Mouse (Mus musculus) forebrain, postnatal 0 days (tissue): Measurements from ENCODE around the gene Wdr20. TPM values are rescaled to one million over a fixed set of nuclear protein-coding genes. Genes with fewer than 3 reads are reported as not detected.
"Not testable (repeated sequence)": the region's sequence is repeated elsewhere in the genome, so short reads cannot be mapped to it uniquely, and the experiment has no call there.

Source experiments
- ATAC-seq: fragments of 200-750 bp; cut with Nextera tagmentation; 2 replicates; pipeline ENCODE4 v1.8.0; 2017; ENCODE audit warnings: mild to moderate bottlenecking, moderate library complexity
- DNase-seq: peaks from one replicate; pipeline ENCODE4 v3.0.0-alpha.2; 2015
- H3K27ac ChIP-seq: fragments of 300-500 bp; sonication (generic); 2 replicates; pipeline ENCODE4 v1.5.1; 2014; ENCODE audit warnings: low read depth, mild to moderate bottlenecking, antibody characterized with exemption, low read length, moderate library complexity, mixed read lengths
- H3K27me3 ChIP-seq: fragments of 300-500 bp; sonication (generic); 2 replicates; pipeline ENCODE4 v1.6.1; 2014; ENCODE audit warnings: mild to moderate bottlenecking, low read length, mixed read lengths; ENCODE audit not compliant: insufficient read depth
- H3K36me3 ChIP-seq: fragments of 300-500 bp; sonication (generic); 2 replicates; pipeline ENCODE4 v1.6.1; 2014; ENCODE audit warnings: mild to moderate bottlenecking, moderate library complexity; ENCODE audit not compliant: insufficient read depth
- H3K4me1 ChIP-seq: fragments of 300-500 bp; sonication (generic); 2 replicates; pipeline ENCODE4 v1.6.1; 2014; ENCODE audit warnings: antibody characterized with exemption; ENCODE audit not compliant: insufficient read depth
- H3K4me2 ChIP-seq: fragments of 300-500 bp; sonication (generic); 2 replicates; pipeline ENCODE4 v1.6.1; 2014; ENCODE audit warnings: low read depth, mild to moderate bottlenecking, moderate library complexity
- H3K4me3 ChIP-seq: fragments of 300-500 bp; sonication (generic); 2 replicates; pipeline ENCODE4 v1.5.1; 2014; ENCODE audit warnings: low read depth, low read length, mixed read lengths
- H3K9ac ChIP-seq: fragments of 300-500 bp; sonication (generic); 2 replicates; pipeline ENCODE4 v1.6.1; 2014; ENCODE audit warnings: mild to moderate bottlenecking
- H3K9me3 ChIP-seq: fragments of 300-500 bp; sonication (generic); 2 replicates; pipeline ENCODE4 v1.6.1; 2016; ENCODE audit warnings: low read length
- CTCF ChIP-seq: sonication (generic); IDR thresholded peaks from 2 replicates; pipeline ENCODE4 v1.5.1; 2016; ENCODE audit warnings: antibody characterized with exemption, control low read depth, low read depth
- WGBS: fragments of 180-500 bp; shearing (Covaris S2); extraction: QIAGEN DNeasy Blood & Tissue Kit; methylation state at CpG from one replicate; pipeline ENCODE4 v1.1.7; 2014; 5-methylcytosine and 5-hydroxymethylcytosine counted together
- polyA plus RNA-seq: library from polyadenylated mRNA; unstranded; fragments of >200 nt; fragmentation: Nextera tagmentation; extraction: Ambion mirVana; gene quantifications from 2 replicates; pipeline ENCODE4 v1.2.1, GENCODE M21; 2015
- total RNA-seq: library from RNA; depleted of rRNA; stranded (reverse); fragments of >200 nt; gene quantifications from 2 replicates; pipeline ENCODE4 v1.2.3, GENCODE M21; 2014

Gene Wdr20
- total and polyA plus RNA-seq, 2 experiments from 2014 or later: 17.0 to 40.3 TPM

GRCm38 (mm10) chr12:110702556-110702955 is 35.2 kb upstream of the Wdr20 start, which contains the start of gene Hsp90aa1:
Hsp90aa1 (minus strand) TSS chr12:110702728.
- H3K4me2 ChIP-seq: no peak within 1 kb of the TSS
- no peaks in the 10 kb centered on the region for H3K36me3 ChIP-seq
- no peak for DNase-seq

GRCm38 (mm10) chr12:110703008-110703471 is 34.7 kb upstream of the Wdr20 start:
- Histone ChIP-seq H3K27me3 (no peaks in the 10 kb centered on the region; the same call in 1 of the 2 replicates), H3K4me1 (peaks cover 4% of the 10 kb centered on the region; the same call in 1 of the 2 replicates), H3K27ac (no peak overlapping the region), H3K4me3 (no peak overlapping the region), H3K4me2 (no peak overlapping the region), H3K9me3 (no peaks in the 10 kb centered on the region), H3K36me3 (no peaks in the 10 kb centered on the region), H3K9ac (no peak overlapping the region)
- DNase-seq (peak; percentile 88), ATAC-seq (peak; percentile 85)
- WGBS: 38% methylated on average over 8 of the region's 8 CpGs
- peak; percentile 94 for TF ChIP-seq CTCF

More at GRCm38 (mm10) chr12:110702556-110702955, 35.2 kb upstream of the Wdr20 start, which contains the start of gene Hsp90aa1:
- Histone ChIP-seq H3K27ac (no peak within 1 kb of the TSS), H3K4me1 (peaks cover 4% of the 10 kb centered on the region; the same call in 1 of the 2 replicates), H3K4me3 (no peak within 1 kb of the TSS), H3K9ac (no peak within 1 kb of the TSS), H3K27me3 (no peaks in the 10 kb centered on the region; the same call in 1 of the 2 replicates), H3K9me3 (no peaks in the 10 kb centered on the region)
- no peak for TF ChIP-seq CTCF
- WGBS: 45% methylated on average over 4 of the region's 4 CpGs
- no peak for ATAC-seq

GRCm38 (mm10) chr12:110703682-110704081 is 34.1 kb upstream of the Wdr20 start:
- WGBS: 72% methylated on average over 7 of the region's 7 CpGs
- Histone ChIP-seq H3K4me1 (peaks cover 4% of the 10 kb centered on the region; the same call in 1 of the 2 replicates), H3K4me2 (no peak overlapping the region), H3K9ac (no peak overlapping the region), H3K36me3 (no peaks in the 10 kb centered on the region), H3K4me3 (no peak overlapping the region), H3K9me3 (no peaks in the 10 kb centered on the region), H3K27me3 (no peaks in the 10 kb centered on the region; the same call in 1 of the 2 replicates), H3K27ac (no peak overlapping the region)
- DNase-seq: no peak
- ATAC-seq: no peak
- TF ChIP-seq CTCF: no peak

GRCm38 (mm10) chr12:110705419-110705818 is 32.3 kb upstream of the Wdr20 start:
- not testable (repeated sequence) for H3K4me2 ChIP-seq, H3K36me3 ChIP-seq, ATAC-seq, H3K9me3 ChIP-seq, H3K9ac ChIP-seq, DNase-seq, H3K4me1 ChIP-seq, H3K4me3 ChIP-seq, H3K27ac ChIP-seq, H3K27me3 ChIP-seq
- 82% methylated on average over 4 of the region's 4 CpGs for WGBS

GRCm38 (mm10) chr12:110706337-110707231 is 31.2 kb upstream of the Wdr20 start:
- H3K27ac ChIP-seq: no peak overlapping the region
- H3K27me3 ChIP-seq: no peaks in the 10 kb centered on the region
- H3K9ac ChIP-seq: peak overlapping the region; percentile 23; the same call in 1 of the 2 replicates
- WGBS: 1% methylated on average over 27 of the region's 27 CpGs
- H3K4me2 ChIP-seq: peak overlapping the region; percentile 56
- TF ChIP-seq CTCF: no peak; the same call in 1 of the 2 replicates
- H3K4me1 ChIP-seq: peaks cover 4% of the 10 kb centered on the region; the same call in 1 of the 2 replicates
- H3K4me3 ChIP-seq: peak overlapping the region; percentile 23
- no peaks in the 10 kb centered on the region for H3K9me3 ChIP-seq
- H3K36me3 ChIP-seq: no peaks in the 10 kb centered on the region
- DNase-seq (peak; percentile 52), ATAC-seq (peak; percentile 65)

- TF ChIP-seq CTCF: no peak
- peaks cover 4% of the 10 kb centered on the region; the same call in 1 of the 2 replicates for H3K4me1 ChIP-seq
- no peak for ATAC-seq
- no peaks in the 10 kb centered on the region for H3K27me3 ChIP-seq
- no peak overlapping the region for H3K4me2 ChIP-seq
- no peak overlapping the region for H3K9ac ChIP-seq
- H3K4me3 ChIP-seq: no peak overlapping the region
- no peaks in the 10 kb centered on the region for H3K36me3 ChIP-seq
- no peak for DNase-seq
- no peak overlapping the region for H3K27ac ChIP-seq
- no peaks in the 10 kb centered on the region for H3K9me3 ChIP-seq
- 92% methylated on average over 7 of the region's 7 CpGs for WGBS
Observed at GRCm38 (mm10) chr12:110707451-110707850, 30.3 kb upstream of the Wdr20 start.

- TF ChIP-seq CTCF: no peak
- 76% methylated on average over 5 of the region's 5 CpGs for WGBS
- no peak overlapping the region for H3K4me3 ChIP-seq
Observed at GRCm38 (mm10) chr12:110711270-110711669, 26.5 kb upstream of the Wdr20 start.

More at GRCm38 (mm10) chr12:110711270-110711669, 26.5 kb upstream of the Wdr20 start:
- no peaks in the 10 kb centered on the region for H3K9me3 ChIP-seq
- peaks cover 4% of the 10 kb centered on the region; the same call in 1 of the 2 replicates for H3K4me1 ChIP-seq
- H3K9ac ChIP-seq: no peak overlapping the region
- ATAC-seq (no peak), DNase-seq (no peak)
- H3K27me3 ChIP-seq: no peaks in the 10 kb centered on the region
- no peaks in the 10 kb centered on the region for H3K36me3 ChIP-seq
- no peak overlapping the region for H3K4me2 ChIP-seq
- H3K27ac ChIP-seq: no peak overlapping the region
